Mouse (Mus musculus) stomach, embryonic 15.5 days (tissue): ENCODE data around the gene Hopx. TPM values are rescaled to one million over a fixed set of nuclear protein-coding genes. Genes with fewer than 3 reads are reported as not detected.
A peak's percentile ranks its signal among the peaks of the same experiment; 100 is the strongest.

Experiments
- ATAC-seq: fragments of 200-750 bp; cut with Nextera tagmentation; 2 replicates; pipeline ENCODE4 v1.8.0; 2017; ENCODE audit warnings: low read depth, moderate number of reproducible peaks, moderate TSS enrichment; ENCODE audit not compliant: insufficient read depth, low FRiP score
- H3K27ac ChIP-seq: fragments of 300-500 bp; sonication (generic); 2 replicates; pipeline ENCODE4 v1.5.1; 2015; ENCODE audit warnings: mild to moderate bottlenecking, inconsistent platforms
- H3K27me3 ChIP-seq: fragments of 300-500 bp; sonication (generic); replicated peaks from 2 replicates; pipeline ENCODE4 v1.6.1; 2015; ENCODE audit warnings: inconsistent platforms
- H3K36me3 ChIP-seq: fragments of 300-500 bp; sonication (generic); 2 replicates; pipeline ENCODE4 v1.6.1; 2015; ENCODE audit warnings: inconsistent platforms
- H3K4me1 ChIP-seq: fragments of 300-500 bp; sonication (generic); 2 replicates; pipeline ENCODE4 v1.6.1; 2015; ENCODE audit warnings: inconsistent platforms
- H3K4me2 ChIP-seq: fragments of 300-500 bp; sonication (generic); 2 replicates; pipeline ENCODE4 v1.6.1; 2015; ENCODE audit warnings: mild to moderate bottlenecking, inconsistent platforms
- H3K4me3 ChIP-seq: fragments of 300-500 bp; sonication (generic); replicated peaks from 2 replicates; pipeline ENCODE4 v1.5.1; 2015; ENCODE audit warnings: inconsistent platforms
- H3K9ac ChIP-seq: fragments of 300-500 bp; sonication (generic); 2 replicates; pipeline ENCODE4 v1.6.1; 2015; ENCODE audit warnings: inconsistent platforms
- H3K9me3 ChIP-seq: fragments of 300-500 bp; sonication (generic); 2 replicates; pipeline ENCODE4 v1.6.1; 2016; ENCODE audit warnings: inconsistent platforms
- WGBS: fragments of 180-500 bp; shearing (Covaris S2); methylation state at CpG from one replicate; pipeline ENCODE4 v1.1.7; 2015; 5-methylcytosine and 5-hydroxymethylcytosine counted together
- polyA plus RNA-seq: library from polyadenylated mRNA; unstranded; fragments of >200 nt; fragmentation: Nextera tagmentation; extraction: Ambion mirVana; gene quantifications from 2 replicates; pipeline ENCODE4 v1.2.1, GENCODE M21; 2015

Hopx gene
- polyA plus RNA-seq, 1 experiment from 2014 or later, result 3.5 TPM

DNA sequence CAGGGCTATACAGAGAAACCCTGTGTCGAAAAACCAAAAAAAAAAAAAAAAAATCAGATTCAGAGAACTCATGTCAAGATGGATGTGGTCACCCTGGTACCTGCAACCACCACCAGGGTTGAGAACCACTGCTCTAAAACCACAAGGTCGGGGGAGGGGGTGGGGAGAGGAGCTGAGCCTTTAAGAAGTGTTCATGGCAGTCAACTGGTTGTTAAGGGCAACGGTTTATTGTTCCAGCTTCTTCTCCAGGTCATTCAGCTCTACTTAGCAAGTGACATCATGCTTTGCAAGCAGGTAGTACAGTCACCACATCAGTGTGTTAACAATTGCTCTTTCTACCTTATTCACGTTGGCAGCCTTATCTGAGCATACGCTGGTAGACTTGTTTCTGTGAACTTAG is 29.7 kb upstream of the Hopx start:
- 66% methylated on average over 5 of the region's 5 CpGs for WGBS
- H3K36me3 ChIP-seq, result no peaks in the 10 kb centered on the region
- no peak overlapping the region for H3K4me3 ChIP-seq
- H3K27ac ChIP-seq, result no peak overlapping the region
- peak; percentile 39; the same call in 1 of the 2 replicates for ATAC-seq
- no peaks in the 10 kb centered on the region for H3K27me3 ChIP-seq
- H3K9ac ChIP-seq, result no peak overlapping the region
- H3K4me2 ChIP-seq, result no peak overlapping the region
- no peaks in the 10 kb centered on the region for H3K4me1 ChIP-seq
- no peaks in the 10 kb centered on the region for H3K9me3 ChIP-seq

DNA sequence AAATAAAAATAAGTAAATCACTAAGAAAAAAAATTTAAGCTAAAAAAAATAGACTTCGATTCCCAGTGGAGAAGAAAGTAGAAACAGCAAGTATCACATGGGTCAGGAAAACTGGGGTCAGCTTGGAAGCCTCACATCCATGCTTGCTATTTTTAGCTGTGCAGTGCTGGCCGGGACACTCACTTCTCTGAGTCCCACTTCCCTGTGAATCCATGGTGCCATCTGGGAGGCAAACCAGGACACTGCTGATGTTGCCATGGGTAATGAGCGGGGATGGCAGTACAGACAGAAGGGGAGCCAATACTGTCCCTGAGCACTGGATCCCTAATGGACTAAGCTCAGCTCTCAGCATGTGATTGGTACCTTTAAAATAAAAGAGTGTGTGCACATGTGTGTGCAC is 28.2 kb upstream of the Hopx start:
- Histone ChIP-seq H3K27ac (no peak overlapping the region), H3K36me3 (no peaks in the 10 kb centered on the region), H3K4me3 (no peak overlapping the region), H3K4me1 (no peaks in the 10 kb centered on the region), H3K27me3 (no peaks in the 10 kb centered on the region), H3K9me3 (no peaks in the 10 kb centered on the region), H3K4me2 (no peak overlapping the region), H3K9ac (no peak overlapping the region)
- 80% methylated on average over 3 of the region's 3 CpGs for WGBS
- ATAC-seq, result no peak

DNA sequence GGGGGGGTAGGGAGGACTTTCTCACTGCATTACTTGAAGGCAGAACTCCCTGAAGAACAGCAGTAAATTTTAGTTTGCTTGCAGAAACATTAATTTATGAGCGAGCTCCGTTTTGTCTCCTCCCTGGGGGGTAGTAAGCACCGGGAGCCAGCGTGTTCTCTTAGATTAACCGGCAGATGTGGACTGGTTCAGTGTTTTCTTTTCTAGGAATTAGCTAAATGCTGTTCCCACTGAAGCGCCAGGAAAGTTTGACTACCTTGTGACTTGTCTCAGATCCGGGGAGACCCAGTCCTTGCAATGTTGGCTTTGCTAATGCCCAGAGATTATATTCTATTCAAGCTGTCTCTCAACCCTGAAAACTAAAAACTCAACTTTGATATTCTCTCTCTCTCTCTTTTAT is 26.4 kb upstream of the Hopx start:
- no peak overlapping the region for H3K4me3 ChIP-seq
- no peaks in the 10 kb centered on the region for H3K4me1 ChIP-seq
- no peak for ATAC-seq
- H3K27ac ChIP-seq, result no peak overlapping the region
- H3K9me3 ChIP-seq, result no peaks in the 10 kb centered on the region
- no peaks in the 10 kb centered on the region for H3K27me3 ChIP-seq
- H3K4me2 ChIP-seq, result no peak overlapping the region
- no peaks in the 10 kb centered on the region for H3K36me3 ChIP-seq
- 68% methylated on average over 7 of the region's 7 CpGs for WGBS
- no peak overlapping the region for H3K9ac ChIP-seq

DNA sequence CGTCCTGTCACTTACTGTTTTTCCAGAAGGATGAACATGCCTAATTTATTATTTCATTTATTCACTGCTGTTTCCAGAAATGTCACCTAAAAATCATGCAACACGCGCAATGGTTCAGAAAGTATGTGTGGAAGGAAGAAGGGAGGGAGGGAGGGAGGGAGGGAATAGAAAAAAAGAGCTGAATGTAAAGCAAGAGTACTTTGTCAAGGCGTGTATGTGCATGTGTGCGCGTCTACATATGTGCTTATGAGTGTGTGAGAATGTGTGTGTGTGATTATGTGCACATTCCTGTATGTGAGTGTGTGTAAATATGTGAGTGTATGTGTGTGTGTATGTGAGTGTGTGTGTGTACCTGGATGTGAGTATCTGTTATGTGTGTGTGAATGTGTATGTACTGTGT is 25.9 kb upstream of the Hopx start:
- 80% methylated on average over 6 of the region's 6 CpGs for WGBS
- no peaks in the 10 kb centered on the region for H3K27me3 ChIP-seq
- H3K36me3 ChIP-seq, result no peaks in the 10 kb centered on the region
- no peaks in the 10 kb centered on the region for H3K4me1 ChIP-seq
- no peak for ATAC-seq
- H3K9ac ChIP-seq, result no peak overlapping the region
- no peaks in the 10 kb centered on the region for H3K9me3 ChIP-seq
- no peak overlapping the region for H3K4me3 ChIP-seq
- H3K27ac ChIP-seq, result no peak overlapping the region
- H3K4me2 ChIP-seq, result no peak overlapping the region

DNA sequence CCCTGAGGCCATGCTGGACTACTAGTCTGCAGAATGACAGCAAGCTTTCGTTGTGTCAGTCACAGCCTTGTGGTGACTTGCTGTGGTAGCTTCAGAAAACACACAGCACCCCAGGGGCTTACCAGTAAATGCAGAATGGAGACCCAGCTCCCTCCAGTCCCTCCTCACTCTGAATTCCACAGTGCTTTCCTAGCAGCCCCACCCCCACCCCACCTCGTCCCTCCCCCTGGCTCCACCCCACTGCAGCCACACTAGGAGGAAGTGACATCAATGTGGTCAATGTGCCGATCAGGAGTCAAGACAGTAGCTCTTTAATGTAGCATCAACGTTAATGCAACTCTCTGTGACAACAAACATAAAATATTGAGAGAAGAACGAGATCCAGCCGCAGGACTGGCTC is 25.2 kb upstream of the Hopx start:
- no peaks in the 10 kb centered on the region for H3K36me3 ChIP-seq
- H3K27ac ChIP-seq, result no peak overlapping the region
- no peak overlapping the region for H3K9ac ChIP-seq
- H3K9me3 ChIP-seq, result no peaks in the 10 kb centered on the region
- 0 out of 2 replicates have a peak overlapping the region, but pooled peaks have one; percentile 25 for H3K4me2 ChIP-seq
- H3K4me3 ChIP-seq, result no peak overlapping the region
- no peaks in the 10 kb centered on the region for H3K27me3 ChIP-seq
- 38% methylated on average over 6 of the region's 6 CpGs for WGBS
- no peaks in the 10 kb centered on the region for H3K4me1 ChIP-seq
- no peak for ATAC-seq

DNA sequence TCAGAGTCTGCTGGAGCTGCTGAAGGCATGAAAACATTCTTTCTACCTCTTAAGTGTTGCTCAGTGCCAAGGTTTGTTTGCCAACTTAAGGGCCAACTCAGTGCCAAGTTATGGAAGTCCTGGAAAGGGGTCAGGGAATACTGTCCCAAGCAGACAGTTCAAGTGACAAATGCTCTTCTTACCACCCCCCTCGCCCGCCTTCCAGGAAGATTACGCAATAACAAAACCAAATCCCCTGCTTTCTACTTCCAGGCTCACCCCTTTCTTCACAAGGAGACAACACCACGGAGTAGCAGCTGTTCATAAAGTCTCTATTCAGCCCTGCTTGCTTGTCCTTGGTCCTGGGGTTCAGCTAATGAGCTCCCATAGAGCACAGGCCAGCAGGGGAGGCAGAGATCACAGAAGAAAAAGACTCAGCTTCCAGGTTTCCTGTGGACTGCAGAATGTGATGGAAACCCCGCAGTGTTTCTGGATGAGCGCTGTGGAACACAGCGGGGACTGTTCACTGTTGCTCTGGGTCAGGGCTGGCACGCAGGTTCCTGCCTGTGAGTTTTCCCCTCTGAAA is 22.9 kb upstream of the Hopx start:
- Histone ChIP-seq H3K27ac (no peak overlapping the region), H3K9ac (no peak overlapping the region), H3K27me3 (no peaks in the 10 kb centered on the region), H3K9me3 (no peaks in the 10 kb centered on the region), H3K4me2 (no peak overlapping the region), H3K36me3 (no peaks in the 10 kb centered on the region), H3K4me1 (no peaks in the 10 kb centered on the region), H3K4me3 (no peak overlapping the region)
- ATAC-seq, result no peak
- 63% methylated on average over 8 of the region's 8 CpGs for WGBS

DNA sequence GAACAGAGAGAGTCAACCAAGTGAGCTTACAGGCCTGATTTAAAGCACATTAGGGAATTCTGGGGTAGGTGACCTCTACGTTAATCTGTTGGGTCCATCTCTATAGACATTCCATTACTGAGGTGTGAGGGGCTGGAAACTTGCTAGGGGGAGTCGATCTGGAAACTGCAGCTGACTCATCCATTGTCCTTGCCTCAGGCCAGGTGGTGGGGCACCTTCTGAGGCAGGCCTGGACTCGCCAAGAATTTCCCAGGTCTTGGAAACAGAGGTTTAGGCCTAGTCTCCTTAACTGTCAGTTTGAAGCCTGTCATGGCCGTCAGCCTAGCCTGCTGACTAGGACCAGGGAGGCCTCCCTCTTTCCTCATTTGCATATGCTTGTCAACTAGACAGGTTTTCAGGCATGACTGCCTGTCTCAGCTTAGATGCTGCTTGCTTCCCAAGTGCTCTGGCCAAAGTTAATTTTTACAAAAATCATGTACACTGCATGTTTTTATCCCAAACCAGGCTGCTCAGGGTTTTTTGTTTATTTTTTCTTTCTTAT is 21.8 kb upstream of the Hopx start:
- ATAC-seq, result no peak
- no peak overlapping the region for H3K27ac ChIP-seq
- H3K9ac ChIP-seq, result no peak overlapping the region
- no peak overlapping the region for H3K4me3 ChIP-seq
- no peaks in the 10 kb centered on the region for H3K27me3 ChIP-seq
- no peaks in the 10 kb centered on the region for H3K36me3 ChIP-seq
- H3K4me2 ChIP-seq, result no peak overlapping the region
- 53% methylated on average over 4 of the region's 4 CpGs for WGBS
- no peaks in the 10 kb centered on the region for H3K9me3 ChIP-seq
- no peaks in the 10 kb centered on the region for H3K4me1 ChIP-seq

DNA sequence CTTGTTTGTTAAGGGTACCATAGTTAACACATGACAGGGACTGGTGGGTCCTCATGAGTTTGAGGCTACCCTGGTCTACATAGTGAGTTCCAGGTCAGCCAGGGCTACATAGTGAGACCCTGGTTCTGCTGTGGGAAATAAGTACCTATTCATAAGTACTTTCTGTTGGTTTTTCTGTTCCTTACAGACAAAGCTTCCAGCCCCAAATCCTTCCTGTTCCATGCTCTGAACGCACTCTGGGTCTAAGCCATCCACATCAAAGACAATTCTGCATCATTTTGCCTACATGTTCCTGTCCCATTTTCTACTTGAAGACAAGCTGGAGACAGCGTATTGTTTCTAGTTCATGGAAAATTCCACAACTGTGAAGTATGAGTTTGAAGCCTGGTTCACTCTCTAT is 20.0 kb upstream of the Hopx start:
- WGBS, result 97% methylated on average over 2 of the region's 2 CpGs
- no peaks in the 10 kb centered on the region for H3K9me3 ChIP-seq
- H3K4me3 ChIP-seq, result no peak overlapping the region
- no peaks in the 10 kb centered on the region for H3K36me3 ChIP-seq
- H3K9ac ChIP-seq, result no peak overlapping the region
- H3K4me2 ChIP-seq, result no peak overlapping the region
- H3K4me1 ChIP-seq, result no peaks in the 10 kb centered on the region
- H3K27me3 ChIP-seq, result no peaks in the 10 kb centered on the region
- no peak overlapping the region for H3K27ac ChIP-seq
- ATAC-seq, result no peak

DNA sequence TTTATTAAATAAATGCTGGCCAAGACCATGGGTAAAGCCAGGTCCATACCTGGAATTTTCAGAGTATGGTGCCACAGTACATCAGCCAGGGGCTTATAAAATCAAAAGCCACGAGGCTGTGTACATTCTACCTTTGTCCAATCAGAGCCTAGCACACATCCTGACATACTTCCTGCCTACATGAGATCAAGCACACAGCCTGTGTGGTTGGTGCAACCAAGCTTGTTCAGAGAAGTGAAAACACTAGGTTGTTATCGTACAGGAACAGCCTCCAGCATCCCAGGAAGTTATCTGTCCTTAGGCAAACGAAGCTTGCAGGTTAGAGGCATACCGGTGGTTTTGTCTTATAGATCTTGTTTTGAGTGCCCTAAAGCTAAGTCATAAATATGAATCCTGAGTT is 19.5 kb upstream of the Hopx start:
- Histone ChIP-seq H3K9ac (no peak overlapping the region), H3K36me3 (no peaks in the 10 kb centered on the region), H3K27me3 (no peaks in the 10 kb centered on the region), H3K4me2 (no peak overlapping the region), H3K4me1 (no peaks in the 10 kb centered on the region), H3K4me3 (no peak overlapping the region), H3K27ac (no peak overlapping the region), H3K9me3 (no peaks in the 10 kb centered on the region)
- peak; percentile 60; the same call in 1 of the 2 replicates for ATAC-seq
- 58% methylated on average over 4 of the region's 4 CpGs for WGBS

DNA sequence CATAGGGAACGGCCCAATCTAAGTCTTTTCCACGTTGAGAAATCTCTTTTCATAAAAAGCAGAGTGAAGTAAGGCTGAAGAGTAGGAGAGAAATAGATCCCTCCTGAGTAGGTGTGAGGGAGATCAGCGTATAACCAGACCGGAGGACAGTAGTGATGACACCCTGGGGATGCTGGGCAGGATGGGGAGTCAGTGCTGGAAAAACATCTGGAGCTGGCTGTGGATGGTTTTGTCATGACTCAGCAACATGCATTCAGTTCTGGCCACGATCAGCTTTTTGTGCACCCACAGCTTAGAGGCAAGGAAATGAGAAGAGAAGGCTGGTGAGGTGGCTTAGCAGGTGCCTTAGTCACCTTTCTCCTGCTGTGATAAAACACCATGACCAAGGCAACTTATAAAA is 19.0 kb upstream of the Hopx start:
- Histone ChIP-seq H3K36me3 (no peaks in the 10 kb centered on the region), H3K4me3 (no peak overlapping the region), H3K27ac (no peak overlapping the region), H3K4me2 (no peak overlapping the region), H3K4me1 (no peaks in the 10 kb centered on the region), H3K9me3 (no peaks in the 10 kb centered on the region), H3K27me3 (no peaks in the 10 kb centered on the region), H3K9ac (no peak overlapping the region)
- WGBS, result 74% methylated on average over 5 of the region's 5 CpGs
- no peak for ATAC-seq

DNA sequence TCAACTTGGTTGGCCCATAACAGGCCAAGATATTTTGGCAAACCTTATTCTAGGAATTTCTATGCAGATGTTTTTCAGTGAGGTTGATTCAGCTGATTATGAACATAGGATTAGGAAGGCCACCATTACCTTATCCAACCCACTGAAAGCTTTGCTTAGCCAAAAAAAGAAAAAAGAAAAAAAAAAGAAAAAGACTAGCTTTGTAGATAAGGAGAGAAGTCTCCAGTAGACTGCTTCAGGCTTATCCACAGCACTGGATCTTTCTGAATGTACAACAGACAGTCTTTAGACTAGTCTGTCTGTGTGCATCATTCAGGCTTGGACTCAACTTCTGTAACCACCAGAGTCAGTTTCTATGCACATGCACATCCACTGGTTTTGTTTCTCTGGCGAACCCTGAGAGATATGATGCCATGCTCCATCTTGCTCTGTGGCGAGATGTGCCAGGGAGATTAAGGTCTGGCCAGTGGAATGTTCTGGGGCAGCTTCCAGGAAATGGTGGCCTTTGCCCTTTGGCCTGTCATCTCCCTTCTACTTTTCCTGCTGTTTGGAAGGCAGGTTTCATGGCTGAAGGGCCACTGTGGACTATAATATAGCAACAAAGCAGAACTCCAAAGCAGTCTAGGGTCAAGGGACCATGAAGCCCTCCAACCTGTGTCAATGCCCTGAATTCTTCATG is 17.7 kb upstream of the Hopx start:
- Histone ChIP-seq H3K4me2 (no peak overlapping the region), H3K4me3 (no peak overlapping the region), H3K9ac (no peak overlapping the region), H3K27ac (no peak overlapping the region), H3K4me1 (no peaks in the 10 kb centered on the region), H3K36me3 (no peaks in the 10 kb centered on the region), H3K9me3 (no peaks in the 10 kb centered on the region), H3K27me3 (no peaks in the 10 kb centered on the region)
- no peak for ATAC-seq
- WGBS, result 66% methylated on average over 2 of the region's 2 CpGs

DNA sequence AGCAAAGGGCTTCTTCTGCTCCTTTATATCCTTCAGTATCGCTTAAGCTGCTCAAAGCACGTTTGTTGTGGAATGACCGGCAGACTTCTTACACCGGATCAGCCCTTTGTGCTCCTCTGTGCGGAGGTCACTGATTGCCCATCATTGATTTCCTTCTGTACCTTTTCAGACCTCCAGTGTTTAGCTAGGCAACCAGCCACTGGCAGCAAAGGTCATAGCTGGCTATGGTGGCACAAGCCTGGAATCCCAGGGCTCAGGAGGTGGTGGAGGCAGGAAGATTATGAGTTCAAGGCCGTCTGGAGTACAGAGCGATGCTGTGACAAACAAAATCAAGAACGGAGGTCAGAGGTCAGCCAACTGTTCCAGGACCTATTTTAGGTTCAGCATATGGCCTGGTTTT is 17.0 kb upstream of the Hopx start:
- WGBS, result 90% methylated on average over 8 of the region's 8 CpGs
- H3K36me3 ChIP-seq, result no peaks in the 10 kb centered on the region
- no peaks in the 10 kb centered on the region for H3K27me3 ChIP-seq
- H3K27ac ChIP-seq, result no peak overlapping the region
- H3K4me3 ChIP-seq, result no peak overlapping the region
- no peaks in the 10 kb centered on the region for H3K9me3 ChIP-seq
- H3K4me1 ChIP-seq, result no peaks in the 10 kb centered on the region
- no peak overlapping the region for H3K4me2 ChIP-seq
- ATAC-seq, result no peak
- no peak overlapping the region for H3K9ac ChIP-seq
